Mouse (Mus musculus) adrenal gland, postnatal 36 days (tissue): ENCODE measurements around the gene Uba1. TPM values are rescaled to one million over a fixed set of nuclear protein-coding genes. Genes with fewer than 3 reads are reported as not detected.

Experiments
- DNase-seq, 2 experiments: peaks; one replicate each; pipeline ENCODE4 v3.0.0; 2021; ENCODE audit warnings: mixed read lengths in 1 of 2
- long read RNA-seq, 2 experiments: library from polyadenylated mRNA; stranded (forward); transcript quantifications; one replicate each; pipeline ENCODE4 v2.0.0; 2021; ENCODE audit warnings: borderline sequencing depth in 2 of 2
- total RNA-seq, 2 experiments: library from RNA; stranded (reverse); gene quantifications; 2 replicates each; pipeline ENCODE4 v1.2.3; 2021

The Uba1 gene
- 100 to 1,000 TPM; 423 to 486 TPM for total RNA-seq
- long read RNA-seq, experiment 1, full-length matches to known transcripts = 137 of 213 reads
- long read RNA-seq, experiment 1, partial matches to known transcripts = 65 of 213 reads
- long read RNA-seq, experiment 1, other reads (novel, unspliced or antisense) = 11 of 213 reads
- long read RNA-seq, experiment 2, full-length matches to known transcripts = 60 of 81 reads
- long read RNA-seq, experiment 2, partial matches to known transcripts = 19 of 81 reads
- long read RNA-seq, experiment 2, other reads (novel, unspliced or antisense) = 2 of 81 reads

GRCm38 (mm10) chrX:20658026-20658652 lies at the start of gene Uba1:
Gene Uba1, plus strand, starts transcription at chrX:20658326.
- peak; percentile 77 to 80 for DNase-seq

GRCm38 (mm10) chrX:20608500-20608899 lies 49.6 kb upstream of the Uba1 start:
- DNase-seq = no peak

GRCm38 (mm10) chrX:20616861-20617175 lies 41.3 kb upstream of the Uba1 start:
- peak in 1 of 2 experiments; percentile 43 for DNase-seq

DNA sequence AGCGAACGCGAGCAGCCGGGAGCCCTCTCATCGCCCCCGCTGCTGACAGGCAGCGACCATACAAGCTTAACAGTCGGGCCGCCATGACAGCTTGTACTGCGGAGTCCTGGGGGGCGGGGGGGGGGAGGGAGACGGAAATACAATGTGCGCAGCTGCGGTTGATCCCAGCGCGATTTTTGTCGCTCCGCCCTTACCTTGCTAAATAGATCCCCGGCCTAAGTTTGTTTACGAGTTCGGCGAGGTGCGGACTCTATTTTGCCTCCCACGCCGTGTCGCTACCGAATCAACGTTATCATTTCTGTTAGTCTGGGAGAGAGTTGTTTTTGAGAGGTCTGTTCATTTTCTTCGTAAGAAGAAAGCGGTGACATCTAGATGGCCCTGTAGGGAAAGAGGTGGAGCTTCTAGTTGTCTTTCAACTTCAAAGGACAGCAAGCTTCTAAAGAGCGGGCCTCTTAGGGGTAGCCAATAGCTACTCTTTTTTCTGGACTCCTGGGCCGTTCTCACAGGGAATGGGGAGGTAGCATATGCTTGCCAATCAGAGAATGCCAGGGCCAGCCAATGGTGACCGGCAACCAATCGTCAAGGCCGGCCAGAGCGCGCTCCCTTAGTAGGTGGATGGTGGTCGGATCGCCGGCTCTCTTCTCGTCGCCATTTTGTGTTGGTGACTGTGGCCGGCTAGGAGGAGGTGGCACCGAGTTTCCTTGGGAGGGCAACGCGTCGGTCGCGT lies 40.8 kb upstream of the Uba1 start, which contains the start of the genes Rbm10 and Ndufb11:
Rbm10 (plus strand) TSS at position 328 of the 727 bp plus-strand sequence.
Ndufb11 (minus strand) TSS at position 444 of the 727 bp plus-strand sequence.
- peak; percentile 80 to 84 for DNase-seq

GRCm38 (mm10) chrX:20617903-20618399 lies 40.2 kb upstream of the Uba1 start:
- peak; percentile 26 to 46 for DNase-seq

GRCm38 (mm10) chrX:20638141-20638540 lies 20.0 kb upstream of the Uba1 start:
- no peak for DNase-seq

- DNase-seq = peak in 1 of 2 experiments; percentile 30
Measured at GRCm38 (mm10) chrX:20644780-20645179, 13.3 kb upstream of the Uba1 start.

DNA sequence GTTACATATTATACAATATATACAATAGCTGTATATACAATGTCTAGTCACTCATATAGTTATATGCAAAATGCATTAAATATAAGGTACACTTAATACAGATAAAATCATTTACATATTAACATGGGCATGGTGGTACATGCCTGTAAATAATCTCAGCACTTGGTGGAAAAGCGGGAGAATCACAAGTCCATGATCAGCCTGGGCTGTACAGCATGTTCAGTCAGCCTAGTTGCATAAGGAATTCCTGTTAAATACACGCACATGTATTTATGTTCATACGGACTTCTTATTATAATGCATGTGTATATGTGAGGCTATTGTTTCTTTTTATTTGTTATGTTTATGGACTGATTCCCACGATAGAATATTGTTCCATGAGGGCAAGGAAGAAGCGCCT lies 533 bp upstream of the Uba1 start:
- no peak for DNase-seq

GRCm38 (mm10) chrX:20658891-20659406 lies 823 bp downstream of the Uba1 start:
- peak in 1 of 2 experiments; percentile 12 for DNase-seq

DNA sequence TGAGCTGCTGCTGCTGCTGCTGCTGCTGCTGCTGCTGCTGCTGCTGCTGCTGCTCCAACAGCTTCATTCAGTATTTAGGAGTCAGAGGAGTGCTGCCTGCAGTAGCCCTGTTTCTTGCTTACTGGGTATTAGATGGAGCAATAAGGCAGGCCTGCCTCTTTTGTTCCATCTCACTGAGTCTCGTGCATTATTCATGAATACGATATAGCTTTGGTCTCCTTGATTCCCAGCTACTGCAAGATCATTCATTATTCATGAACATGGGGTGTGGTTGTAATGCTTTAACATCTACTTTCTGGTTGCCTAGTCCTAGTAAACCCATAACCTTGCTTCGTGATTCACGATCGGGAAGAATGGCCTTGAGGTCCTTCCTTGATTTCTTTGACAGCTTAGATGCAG lies 4.2 kb downstream of the Uba1 start:
- DNase-seq = no peak

DNA sequence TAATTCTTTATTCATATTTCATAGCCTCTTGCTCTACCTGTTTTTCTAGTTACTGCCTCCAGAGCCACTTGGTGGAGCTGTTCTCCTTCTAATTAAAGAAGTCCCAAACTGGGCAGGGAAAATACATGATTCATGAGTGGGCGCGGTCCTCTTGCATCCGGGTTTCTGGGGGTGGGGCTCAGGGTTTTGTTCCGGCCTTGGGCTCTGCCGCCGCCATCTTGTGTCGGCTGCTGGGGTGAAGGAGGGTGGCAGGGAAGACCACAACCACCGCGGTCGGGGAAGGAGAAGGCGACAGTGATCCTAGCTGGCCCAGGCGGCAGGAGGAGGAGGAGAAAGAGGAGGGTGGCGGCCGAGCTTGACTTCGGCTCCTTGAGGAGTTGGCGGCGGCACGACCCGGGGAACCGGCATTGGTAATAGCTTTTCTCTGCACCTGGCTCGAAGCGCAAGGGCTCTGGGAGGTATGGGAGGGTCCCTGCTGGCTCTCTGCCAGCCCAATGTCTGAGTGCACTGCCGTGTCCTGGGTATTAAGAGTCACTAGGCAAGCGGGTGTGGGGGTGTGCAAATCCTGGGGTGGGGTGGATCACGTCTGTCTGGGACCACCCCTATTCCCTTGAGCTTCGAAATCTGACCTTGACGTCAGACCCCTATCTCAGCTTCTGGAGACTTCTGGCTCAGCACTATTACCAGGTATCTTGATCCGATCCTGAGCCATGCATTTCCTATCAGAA lies 4.8 kb downstream of the Uba1 start:
- DNase-seq = peak; percentile 86 to 87

- DNase-seq = peak in 1 of 2 experiments; percentile 23
Measured at GRCm38 (mm10) chrX:20663444-20663790, 5.3 kb downstream of the Uba1 start.

GRCm38 (mm10) chrX:20687519-20688067 lies 29.5 kb downstream of the Uba1 start, which contains the start of gene Cdk16:
Gene Cdk16, plus strand, starts transcription at chrX:20687954.
- peak; percentile 87 for DNase-seq

DNA sequence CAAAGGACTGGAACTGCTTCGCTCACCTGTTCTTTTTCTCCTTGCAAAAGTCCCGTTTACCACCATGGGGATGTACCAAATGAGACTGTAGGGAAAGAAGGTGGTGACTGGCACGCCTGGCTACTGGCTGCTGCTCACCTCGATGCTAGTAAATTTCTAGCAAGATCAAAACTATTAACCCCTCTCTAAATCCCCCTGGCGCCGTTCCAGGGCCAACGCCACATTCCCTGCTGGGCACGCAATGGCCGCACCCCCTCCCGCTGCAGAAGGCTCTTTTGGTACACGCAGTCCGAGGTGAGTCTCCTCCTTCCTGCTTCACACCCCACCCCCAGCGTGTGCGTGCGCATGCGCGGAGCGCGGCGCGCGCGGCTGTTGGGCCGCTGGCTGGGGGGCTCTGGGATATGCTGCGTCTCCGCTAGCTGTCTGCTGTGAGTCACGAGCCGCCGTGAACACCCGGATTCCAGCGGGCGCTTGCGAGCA lies 30.0 kb downstream of the Uba1 start:
- peak; percentile 84 to 87 for DNase-seq

DNA sequence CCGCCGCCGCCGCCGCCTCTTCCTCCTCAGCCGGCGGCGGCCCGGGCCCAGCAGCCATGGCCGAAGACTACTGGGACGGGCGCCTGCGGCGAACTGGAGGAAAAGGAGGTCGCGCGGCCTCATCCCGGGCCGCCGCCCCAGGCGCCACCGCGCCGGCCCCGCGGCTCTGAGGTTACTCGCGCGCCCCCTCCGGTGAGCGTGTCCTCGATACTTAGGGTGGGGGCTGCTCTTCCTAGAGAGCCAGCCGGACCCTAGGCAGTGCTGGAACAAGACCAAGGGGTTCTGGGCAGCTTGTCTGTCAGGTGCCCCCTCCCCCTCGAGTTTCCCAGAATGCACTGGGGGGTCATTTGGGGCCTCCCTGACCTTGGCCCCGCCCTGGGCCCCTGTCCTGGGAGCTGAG lies 30.5 kb downstream of the Uba1 start:
- peak; percentile 52 to 78 for DNase-seq

DNA sequence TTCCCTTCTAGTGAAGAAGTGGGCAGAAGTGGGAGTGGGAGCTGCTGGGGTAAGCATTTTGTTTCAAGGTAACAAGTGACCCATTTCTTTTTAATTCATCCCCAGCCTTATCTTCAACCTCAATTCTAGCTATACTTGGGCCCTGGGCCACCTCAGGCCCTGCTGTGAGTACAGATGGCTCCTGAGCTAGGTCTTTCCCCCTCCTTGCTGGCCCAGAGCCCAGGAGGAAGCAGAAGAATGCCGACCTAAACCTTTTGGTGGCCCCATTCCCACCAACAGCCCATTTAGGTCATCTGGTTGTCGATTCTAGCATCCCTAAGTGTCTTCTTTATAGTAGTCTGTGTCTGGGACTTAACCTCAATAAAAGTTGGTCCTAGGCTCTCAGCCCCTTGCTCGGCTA lies 33.4 kb downstream of the Uba1 start:
- DNase-seq = no peak

DNA sequence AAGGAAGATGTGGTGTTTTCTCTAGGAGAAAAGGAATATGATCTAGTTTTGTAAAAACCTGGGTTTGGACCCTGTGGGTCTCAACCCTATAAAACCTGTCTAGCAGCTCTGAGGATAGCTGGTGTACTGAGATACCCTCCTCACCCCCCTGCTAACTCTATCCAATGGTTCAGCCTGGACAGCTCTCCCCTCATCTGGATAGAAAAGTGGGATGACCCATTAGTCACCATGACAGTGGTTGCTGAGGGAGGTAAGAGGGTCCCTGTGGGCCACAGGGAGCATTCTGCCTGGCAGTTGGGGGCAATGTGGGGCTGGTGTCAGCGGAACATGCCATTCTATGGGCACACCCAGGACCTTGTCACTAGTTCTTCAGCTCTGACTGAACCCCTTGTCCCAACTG lies 34.5 kb downstream of the Uba1 start:
- no peak for DNase-seq

- no peak for DNase-seq
Measured at GRCm38 (mm10) chrX:20695842-20696241, 37.7 kb downstream of the Uba1 start.

- peak; percentile 43 to 44 for DNase-seq
Measured at GRCm38 (mm10) chrX:20703741-20704290, 45.7 kb downstream of the Uba1 start, which contains the start of gene Usp11. Gene Usp11, plus strand, starts transcription at chrX:20703906.

GRCm38 (mm10) chrX:20704295-20705082 lies 46.4 kb downstream of the Uba1 start:
- peak; percentile 81 to 85 for DNase-seq
